Mouse (Mus musculus) kidney, postnatal 36 days (tissue): Measurements from ENCODE around the gene Rps26.

Experiments used
- DNase-seq, 2 experiments: peaks; one replicate each; pipeline ENCODE4 v3.0.0; 2021 to 2022; ENCODE audit warnings: mixed read lengths in 2 of 2

The Rps26 gene

GRCm38 (mm10) chr10:128626311-128627310 lies at the start of gene Rps26:
Gene Rps26 (minus strand): TSS chr10:128626747.
- DNase-seq, result peak; percentile 88 to 97

DNA sequence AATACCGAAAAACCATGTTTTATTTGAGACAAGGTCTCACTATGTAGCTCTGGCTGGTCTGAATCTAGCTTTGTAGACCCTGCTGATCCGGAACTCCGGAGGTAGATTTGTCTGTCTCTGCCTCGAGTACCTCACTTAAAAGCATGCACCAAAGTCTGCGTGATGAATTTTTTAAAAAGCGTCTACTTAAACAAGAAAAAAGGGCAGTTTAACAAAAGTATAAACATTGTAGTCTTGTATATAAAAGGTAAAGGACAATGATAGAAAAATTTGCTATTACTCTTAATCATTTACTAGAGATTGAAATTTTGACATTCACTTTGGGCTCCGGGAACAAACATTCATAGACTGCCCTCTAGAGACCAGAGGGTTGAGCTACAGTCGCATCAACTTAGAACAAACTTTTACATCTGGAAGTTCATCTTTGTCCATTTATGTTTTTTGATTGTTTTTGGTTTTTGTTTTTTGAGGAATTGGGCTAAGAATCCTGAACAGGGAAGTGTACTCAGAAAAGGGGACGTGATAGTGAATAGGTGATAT lies 48.0 kb upstream of the Rps26 start:
- DNase-seq, result peak; percentile 52 to 53

DNA sequence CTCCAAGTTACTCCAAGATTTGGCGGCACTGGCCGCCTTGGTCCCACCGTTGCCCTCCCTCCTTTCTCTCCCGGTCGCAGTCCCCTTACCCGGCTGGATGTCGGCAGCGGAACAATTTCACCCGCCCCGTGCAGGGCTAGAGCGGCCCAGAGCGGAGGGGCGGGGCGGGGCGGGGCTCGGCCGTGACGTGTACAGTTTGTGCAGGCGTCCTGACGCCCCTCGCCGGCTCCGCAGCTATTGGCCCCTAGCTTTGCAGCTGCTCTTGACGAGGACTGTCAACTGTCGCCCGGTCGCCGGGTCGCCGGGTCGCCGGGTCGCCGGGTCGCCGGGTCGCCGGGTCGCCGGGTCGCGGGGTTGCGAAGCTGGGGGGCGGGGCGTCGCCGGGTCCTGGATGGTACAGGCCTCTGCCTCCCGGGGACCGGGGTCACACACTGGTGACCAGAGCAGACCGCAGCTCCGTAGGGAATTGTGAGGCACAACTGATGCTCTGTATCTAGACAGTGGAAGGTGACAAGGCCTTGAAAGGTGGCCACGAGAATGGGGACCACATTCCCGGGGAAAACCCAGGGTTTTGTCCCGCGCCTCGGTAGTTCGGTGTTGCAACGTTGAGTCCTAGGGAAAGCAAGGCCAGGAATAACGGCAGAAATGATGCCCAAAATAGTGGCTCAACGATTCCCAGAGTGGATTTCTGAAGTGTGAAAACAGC lies 47.4 kb upstream of the Rps26 start, which contains the start of gene Suox:
Suox (minus strand) TSS at position 311 of the 706 bp plus-strand sequence.
- DNase-seq, result peak; percentile 86 to 92

DNA sequence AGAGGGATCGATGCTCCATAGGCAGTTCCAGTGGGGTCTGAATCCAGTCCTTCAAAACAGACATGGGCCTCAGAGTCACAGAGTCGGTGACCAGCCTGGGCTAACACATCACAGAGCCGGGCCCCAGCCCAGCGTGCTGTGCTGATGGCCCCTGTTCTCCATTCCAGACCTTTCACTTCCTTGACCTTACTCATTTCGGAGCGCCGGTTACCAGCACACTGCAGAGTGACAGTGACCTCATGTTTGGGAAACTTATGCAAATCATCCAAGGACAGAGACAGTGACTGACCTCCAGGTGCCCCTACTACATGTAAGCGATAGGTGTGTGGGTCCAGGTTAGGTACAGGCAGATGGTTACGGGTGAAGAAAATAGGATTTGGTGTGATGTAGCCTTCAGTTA lies 44.6 kb upstream of the Rps26 start:
- no peak for DNase-seq

DNA sequence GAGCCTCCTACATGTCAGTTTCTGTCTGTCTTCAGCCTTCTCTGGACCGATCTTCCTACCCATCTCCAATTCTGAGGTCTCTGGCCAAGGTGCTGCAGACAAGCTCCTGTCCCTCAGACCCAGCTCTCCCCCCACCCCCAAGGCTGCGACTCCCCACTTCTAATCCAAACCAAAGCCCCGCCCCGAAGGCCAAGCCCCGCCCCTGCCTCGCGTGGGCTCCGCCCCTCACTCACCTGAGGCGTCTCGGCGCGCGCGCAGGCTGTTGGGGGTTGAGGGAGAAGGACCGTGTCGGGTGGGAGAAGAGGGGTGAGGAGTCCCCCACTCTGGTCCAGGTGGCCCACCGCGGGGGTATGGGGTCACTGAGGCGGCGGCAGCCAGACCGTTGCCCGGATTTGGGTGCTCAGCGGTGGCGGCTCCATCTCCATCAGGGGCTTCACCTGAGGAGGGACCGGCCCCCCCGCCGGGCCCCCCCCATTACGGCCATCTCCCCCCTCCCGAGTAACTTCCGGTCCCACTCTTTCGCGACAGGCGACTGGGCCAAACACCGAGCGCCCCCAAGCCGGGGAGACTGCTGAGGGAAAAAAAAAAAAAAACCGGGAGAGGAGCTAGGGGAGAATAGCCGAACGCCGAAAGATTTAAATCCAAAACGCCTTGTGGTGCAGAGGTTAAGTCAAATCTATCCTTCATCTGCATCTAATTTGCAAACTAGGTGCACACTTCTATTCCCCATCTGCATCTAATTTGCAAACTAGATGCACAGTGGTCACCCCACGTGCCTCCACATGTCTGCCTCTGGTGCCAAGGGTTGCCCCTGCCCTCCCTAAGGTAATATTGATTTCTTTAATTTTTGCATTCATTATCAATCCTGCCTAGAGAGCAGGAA lies 42.5 kb upstream of the Rps26 start:
- peak; percentile 80 to 92 for DNase-seq

GRCm38 (mm10) chr10:128665806-128666205 lies 39.3 kb upstream of the Rps26 start:
- no peak for DNase-seq

GRCm38 (mm10) chr10:128665307-128665706 lies 38.8 kb upstream of the Rps26 start:
- no peak for DNase-seq

- no peak for DNase-seq
Observed at GRCm38 (mm10) chr10:128664808-128665207, 38.3 kb upstream of the Rps26 start.

DNA sequence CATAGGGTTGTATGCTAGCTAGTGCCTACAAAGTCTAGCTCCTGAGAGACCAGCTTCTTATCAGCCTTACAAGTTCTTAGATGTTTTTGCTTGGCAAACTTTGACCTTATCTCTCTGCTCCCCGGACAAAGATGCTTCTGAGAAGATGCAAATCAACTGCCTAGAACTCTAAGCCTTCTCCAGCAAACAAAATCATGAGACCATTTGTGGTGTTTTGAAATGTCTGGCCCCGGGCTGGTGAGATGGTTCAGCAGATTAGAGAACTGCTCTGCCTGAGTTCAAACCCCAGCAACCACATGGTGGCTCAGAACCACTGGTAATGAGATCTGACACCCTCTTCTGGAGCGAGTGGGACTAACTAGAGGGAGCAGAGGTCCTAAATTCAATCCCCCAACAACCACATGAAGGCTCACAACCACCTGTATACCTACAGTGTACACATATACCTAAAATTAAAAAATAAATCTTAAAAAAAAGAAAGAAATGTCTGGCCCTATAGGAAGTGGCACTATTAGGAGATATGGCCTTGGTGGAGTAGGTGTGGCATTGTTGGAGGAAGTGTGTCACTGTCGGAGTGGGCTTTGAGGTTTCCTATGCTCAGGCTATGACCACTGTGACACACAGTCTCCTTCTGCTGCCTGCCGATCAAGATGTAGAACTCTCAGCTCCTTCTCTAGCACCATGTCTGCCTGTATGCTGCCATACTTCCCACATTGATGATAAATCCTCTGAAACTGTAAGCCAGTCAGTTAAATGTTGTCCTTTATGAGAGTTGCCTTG lies 37.1 kb upstream of the Rps26 start:
- DNase-seq, result no peak

DNA sequence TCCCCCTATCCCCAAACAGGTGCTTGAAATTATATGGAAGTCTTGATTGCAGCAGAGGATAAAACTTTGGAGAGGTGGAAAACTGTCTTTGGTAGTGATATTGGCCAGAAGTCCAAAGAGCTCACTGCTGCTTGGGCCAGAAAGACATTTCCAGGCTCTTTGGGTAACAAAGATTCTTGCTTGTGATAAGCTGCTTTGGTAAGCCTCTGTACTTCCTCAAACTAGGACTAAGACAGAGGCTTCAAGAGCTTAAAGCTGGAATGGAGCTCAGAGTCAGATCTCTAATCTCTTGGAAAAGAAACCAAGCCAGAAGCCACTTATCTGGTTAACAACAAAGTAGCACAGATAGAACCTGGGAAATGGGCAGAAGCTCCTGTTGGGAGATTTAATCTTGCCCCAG lies 35.9 kb upstream of the Rps26 start:
- DNase-seq, result no peak

DNA sequence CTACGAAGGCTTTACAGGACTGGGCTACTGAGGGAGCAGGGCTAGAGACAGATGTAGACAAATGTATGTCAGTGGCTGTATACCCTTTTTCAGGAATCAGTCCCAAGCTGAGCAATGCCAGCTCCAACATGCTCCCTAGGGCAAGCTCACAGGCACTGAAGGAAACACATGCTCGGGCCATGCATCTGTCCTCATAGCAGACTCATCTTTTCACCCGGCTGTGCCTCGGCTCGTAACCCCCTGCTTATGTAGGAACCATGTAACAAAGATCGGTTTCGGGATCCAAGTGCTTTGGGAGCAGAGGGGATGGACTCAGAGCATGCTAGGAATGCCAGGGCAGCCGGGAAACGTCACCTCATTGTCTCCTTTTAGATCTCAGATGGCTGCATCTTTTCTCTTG lies 32.9 kb upstream of the Rps26 start:
- no peak for DNase-seq

DNA sequence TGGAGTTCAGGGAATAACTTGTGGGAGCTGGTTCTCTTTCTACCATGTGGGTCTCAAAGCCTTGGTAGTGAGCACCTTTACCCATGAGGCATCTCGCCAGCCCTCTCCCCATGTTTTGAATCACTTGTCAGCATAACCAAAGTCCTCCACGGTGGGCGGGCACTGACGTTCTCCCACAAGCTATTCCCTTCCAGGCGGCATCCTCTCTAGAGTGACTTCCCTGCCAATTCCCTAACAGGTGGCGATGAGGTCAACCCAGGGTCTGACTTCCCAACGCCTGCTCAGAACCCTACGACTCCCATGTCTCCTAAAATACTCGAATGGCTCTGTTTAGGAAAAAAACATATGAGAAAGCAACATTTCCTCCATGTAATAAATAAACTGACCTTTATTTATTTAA lies 31.3 kb upstream of the Rps26 start:
- peak; percentile 56 to 76 for DNase-seq

- peak; percentile 31 to 49 for DNase-seq
Observed at GRCm38 (mm10) chr10:128656731-128657130, 30.2 kb upstream of the Rps26 start.

GRCm38 (mm10) chr10:128655254-128655653 lies 28.7 kb upstream of the Rps26 start:
- DNase-seq, result peak in 1 of 2 experiments; percentile 21

- peak; percentile 58 to 81 for DNase-seq
Observed at GRCm38 (mm10) chr10:128653866-128654265, 27.3 kb upstream of the Rps26 start.

GRCm38 (mm10) chr10:128646139-128647089 lies 19.9 kb upstream of the Rps26 start:
- peak; percentile 44 to 66 for DNase-seq

DNA sequence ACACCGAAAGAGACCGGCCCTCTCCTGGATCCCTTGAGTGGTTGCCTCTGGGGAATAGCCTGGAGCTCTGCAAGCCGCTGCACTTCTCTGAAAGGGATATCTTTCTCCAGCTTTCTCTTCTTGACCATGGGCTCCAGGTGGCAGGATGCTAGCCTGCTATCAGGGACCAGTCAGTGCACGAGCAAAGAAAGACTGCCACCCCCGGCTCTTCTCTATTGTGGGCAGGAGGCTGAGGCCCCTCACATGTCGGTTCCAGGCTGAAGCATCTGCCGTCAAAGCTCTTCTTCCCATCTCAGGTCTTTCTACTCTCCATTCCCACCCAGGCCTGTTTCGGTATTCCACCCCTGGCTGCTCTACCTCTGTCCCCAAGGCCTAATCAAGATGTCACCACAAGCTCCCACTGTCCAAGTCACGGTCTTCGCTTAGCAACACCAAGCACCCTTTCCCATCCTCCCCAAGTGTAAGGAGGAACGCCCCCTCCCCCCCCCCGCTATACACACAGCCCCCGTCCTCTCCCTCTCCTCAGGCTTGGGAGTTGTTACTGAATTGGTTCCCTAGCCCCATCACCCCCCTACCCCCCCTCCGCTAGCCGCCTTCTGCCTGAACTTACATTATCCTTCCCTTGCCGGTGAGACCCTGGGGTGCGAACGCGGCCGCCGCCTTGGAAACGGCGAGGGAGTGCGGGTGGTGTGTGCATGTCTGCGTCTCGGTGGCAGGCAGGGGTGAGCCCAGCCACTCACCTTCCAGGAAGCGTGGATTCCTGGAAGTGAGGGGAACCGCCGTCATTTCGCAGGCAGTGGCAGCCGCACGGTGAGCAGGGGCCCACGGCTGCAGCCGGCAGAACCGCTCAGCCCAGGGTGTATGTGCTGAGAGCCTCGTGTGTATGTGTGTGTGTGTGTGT lies 18.8 kb upstream of the Rps26 start, which contains the start of gene Ikzf4:
Ikzf4 (minus strand) TSS at position 881 of the 901 bp plus-strand sequence.
- peak; percentile 23 to 62 for DNase-seq

GRCm38 (mm10) chr10:128642749-128643148 lies 16.2 kb upstream of the Rps26 start:
- DNase-seq, result no peak

GRCm38 (mm10) chr10:128641871-128642270 lies 15.3 kb upstream of the Rps26 start:
- peak; percentile 35 to 44 for DNase-seq
